Mouse (Mus musculus): ENCODE results near the gene Lrrc20. TPM values are rescaled to one million over a fixed set of nuclear protein-coding genes. Genes with fewer than 3 reads are reported as not detected.

Lrrc20 gene
- polyA plus RNA-seq, 1 experiment from 2014 or later, result 10.1 TPM

DNA sequence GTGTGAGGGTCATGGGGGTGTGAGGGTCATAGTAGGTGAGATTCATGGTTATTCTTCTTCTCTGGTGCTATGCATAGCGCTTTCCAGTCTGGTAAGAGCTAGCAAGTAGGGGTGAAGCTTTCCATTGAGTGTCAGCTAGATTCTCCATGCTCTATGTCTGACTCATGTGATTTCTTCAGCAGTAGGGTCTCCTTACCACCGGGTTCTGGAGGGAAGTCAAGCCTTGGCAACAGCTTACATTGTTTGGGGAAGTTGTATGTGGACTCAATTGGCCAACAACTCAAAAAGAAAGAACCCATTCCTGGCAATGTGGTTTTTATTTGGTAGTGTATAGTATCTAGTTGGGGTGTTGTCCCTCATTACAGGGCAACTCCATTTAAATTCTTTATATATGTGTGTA is 28.5 kb downstream of the Lrrc20 start:
- H3K36me3 ChIP-seq, result no peaks in the 10 kb centered on the region
- H3K27me3 ChIP-seq (ENCODE audit: low read depth, poor library complexity, severe bottlenecking), result no peaks in the 10 kb centered on the region
- H3K4me1 ChIP-seq, result 0 out of 2 replicates have a peak, but pooled peaks cover 3% of the 10 kb centered on the region
- 90% methylated on average over 2 of the region's 2 CpGs for WGBS
- H3K27ac ChIP-seq (replicated peaks), result no peak overlapping the region
- H3K9me3 ChIP-seq (replicated peaks), result 0 out of 2 replicates have a peak, but pooled peaks cover 4% of the 10 kb centered on the region
- H3K4me3 ChIP-seq, result no peak overlapping the region
- DNase-seq (ENCODE audit: low spot score), result no peak

DNA sequence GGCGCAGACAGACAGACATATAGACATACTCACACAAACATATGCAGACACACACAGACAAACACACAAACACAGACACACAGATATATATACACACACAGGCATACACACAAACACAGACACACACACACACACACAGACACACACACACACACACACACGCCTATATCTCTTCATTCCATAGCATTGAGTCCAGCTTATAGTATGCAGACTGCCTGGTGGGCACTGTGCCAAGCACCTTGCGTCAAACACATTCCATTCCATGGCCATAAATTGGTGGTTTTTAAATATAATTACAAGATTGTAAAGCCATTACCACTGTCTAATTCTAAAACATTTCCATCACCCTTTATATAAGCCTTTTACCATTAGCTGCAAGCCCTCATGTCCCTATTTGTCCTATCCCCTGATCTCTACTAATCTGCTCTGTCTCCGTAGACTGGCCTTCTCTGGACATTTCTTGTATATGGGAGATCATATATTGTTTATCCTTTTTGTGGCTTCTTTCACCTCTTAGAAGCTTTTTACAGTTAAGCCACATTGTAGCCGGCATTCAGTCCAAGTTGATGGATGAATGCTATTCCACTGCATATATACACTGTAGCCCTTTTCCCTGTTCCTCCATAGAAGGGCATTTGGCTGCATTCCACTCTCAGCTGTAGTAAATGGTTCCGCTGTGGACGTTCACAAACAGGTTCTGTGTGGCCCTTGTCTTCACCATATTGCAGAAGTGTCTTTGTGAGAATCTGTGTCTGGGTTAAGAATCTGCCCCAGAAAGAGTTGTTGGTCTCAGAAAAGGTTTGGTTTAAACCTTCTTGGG is 31.0 kb downstream of the Lrrc20 start:
- Histone ChIP-seq H3K27ac (replicated peaks) (no peak overlapping the region), H3K27me3 (ENCODE audit: low read depth, poor library complexity, severe bottlenecking) (no peaks in the 10 kb centered on the region), H3K9me3 (replicated peaks) (0 out of 2 replicates have a peak, but pooled peaks cover 4% of the 10 kb centered on the region), H3K4me3 (no peak overlapping the region), H3K4me1 (peaks cover 11% of the 10 kb centered on the region), H3K36me3 (no peaks in the 10 kb centered on the region)
- DNase-seq (ENCODE audit: low spot score), result no peak
- 92% methylated on average over 7 of the region's 7 CpGs for WGBS

DNA sequence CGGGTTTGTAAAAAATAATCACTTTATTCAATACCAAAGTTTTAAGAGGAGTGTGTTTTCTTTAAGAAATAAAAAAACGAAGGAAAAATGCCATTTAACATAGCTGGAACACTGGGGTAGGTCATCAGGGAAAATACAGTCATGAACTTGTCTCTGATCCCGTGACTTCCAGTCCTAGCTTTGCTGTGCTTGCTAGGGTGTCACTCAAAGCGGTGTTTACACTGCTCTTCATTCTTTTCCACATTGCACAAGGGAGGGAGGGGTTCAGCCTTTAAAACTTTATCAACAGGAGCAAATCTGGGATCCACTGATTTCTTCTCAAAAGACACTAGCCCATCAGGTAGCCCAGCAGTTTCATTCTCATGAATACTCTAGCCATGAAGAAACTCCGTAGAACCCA is 34.3 kb downstream of the Lrrc20 start:
- H3K4me3 ChIP-seq, result no peak overlapping the region
- no peaks in the 10 kb centered on the region for H3K9me3 ChIP-seq (replicated peaks)
- 93% methylated on average over 5 of the region's 5 CpGs for WGBS
- H3K4me1 ChIP-seq, result peaks cover 11% of the 10 kb centered on the region
- DNase-seq (ENCODE audit: low spot score), result no peak
- no peaks in the 10 kb centered on the region for H3K36me3 ChIP-seq
- no peaks in the 10 kb centered on the region for H3K27me3 ChIP-seq (ENCODE audit: low read depth, poor library complexity, severe bottlenecking)
- H3K27ac ChIP-seq (replicated peaks), result no peak overlapping the region

DNA sequence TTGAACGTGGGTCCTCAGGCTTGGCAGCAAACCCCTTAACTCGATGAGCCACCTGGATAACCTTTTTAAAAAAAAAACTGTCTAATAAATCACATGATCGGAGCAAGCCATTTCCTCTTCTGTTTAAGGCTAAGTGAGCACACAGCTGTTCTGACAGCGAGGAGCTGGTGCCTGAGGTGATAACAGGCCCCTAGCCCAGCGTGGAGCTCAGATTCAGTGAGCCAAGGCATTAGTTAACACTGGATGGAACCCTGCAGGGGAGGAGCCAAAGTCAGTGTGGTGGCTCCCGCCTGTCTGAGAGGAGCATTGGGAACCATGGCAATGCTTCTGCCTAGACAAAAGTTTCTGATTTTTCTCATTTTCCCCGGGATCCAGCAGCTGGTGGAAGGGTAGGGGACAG is 35.2 kb downstream of the Lrrc20 start:
- WGBS, result 44% methylated on average over 7 of the region's 7 CpGs
- no peaks in the 10 kb centered on the region for H3K27me3 ChIP-seq (ENCODE audit: low read depth, poor library complexity, severe bottlenecking)
- no peak overlapping the region for H3K4me3 ChIP-seq
- H3K27ac ChIP-seq (replicated peaks), result no peak overlapping the region
- H3K9me3 ChIP-seq (replicated peaks), result no peaks in the 10 kb centered on the region
- peak; percentile 30 for DNase-seq (ENCODE audit: low spot score)
- no peaks in the 10 kb centered on the region for H3K36me3 ChIP-seq
- H3K4me1 ChIP-seq, result peaks cover 8% of the 10 kb centered on the region

DNA sequence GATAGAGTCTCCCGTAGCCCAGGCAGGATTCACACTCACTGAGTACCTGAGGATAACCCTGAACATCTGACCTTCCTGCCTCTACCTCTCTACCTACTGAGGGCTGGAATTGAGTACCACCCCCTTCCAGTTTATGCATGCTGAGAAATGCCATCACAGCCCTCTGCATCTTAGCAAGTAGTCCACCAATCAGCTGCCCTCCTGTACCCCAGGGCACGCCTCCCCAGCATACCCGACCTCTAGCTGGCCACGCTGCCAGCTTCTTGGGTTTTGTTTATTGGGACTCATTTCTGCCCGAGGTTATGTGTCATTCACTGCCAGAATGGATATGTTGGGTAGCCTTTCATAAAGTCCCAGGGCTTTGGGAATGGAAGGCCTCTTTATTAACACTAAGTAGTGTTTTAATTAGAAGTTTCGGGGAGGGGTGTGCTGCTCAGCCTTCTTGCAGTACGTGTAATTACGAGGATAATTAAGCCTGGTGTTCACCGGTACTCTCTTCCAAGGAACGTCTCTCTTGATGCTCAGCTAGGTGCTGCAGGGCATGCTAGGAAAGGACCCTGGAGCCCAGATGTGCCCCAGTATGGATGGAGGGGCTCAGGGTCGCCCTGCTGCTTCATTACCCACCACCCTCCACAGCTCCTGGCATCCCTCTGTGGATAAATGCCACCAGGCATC is 36.8 kb downstream of the Lrrc20 start:
- Histone ChIP-seq H3K4me3 (no peak overlapping the region), H3K36me3 (no peaks in the 10 kb centered on the region), H3K27me3 (ENCODE audit: low read depth, poor library complexity, severe bottlenecking) (no peaks in the 10 kb centered on the region), H3K9me3 (replicated peaks) (no peaks in the 10 kb centered on the region), H3K27ac (replicated peaks) (no peak overlapping the region), H3K4me1 (peaks cover 12% of the 10 kb centered on the region)
- no peak for DNase-seq (ENCODE audit: low spot score)
- WGBS, result 86% methylated on average over 11 of the region's 11 CpGs

DNA sequence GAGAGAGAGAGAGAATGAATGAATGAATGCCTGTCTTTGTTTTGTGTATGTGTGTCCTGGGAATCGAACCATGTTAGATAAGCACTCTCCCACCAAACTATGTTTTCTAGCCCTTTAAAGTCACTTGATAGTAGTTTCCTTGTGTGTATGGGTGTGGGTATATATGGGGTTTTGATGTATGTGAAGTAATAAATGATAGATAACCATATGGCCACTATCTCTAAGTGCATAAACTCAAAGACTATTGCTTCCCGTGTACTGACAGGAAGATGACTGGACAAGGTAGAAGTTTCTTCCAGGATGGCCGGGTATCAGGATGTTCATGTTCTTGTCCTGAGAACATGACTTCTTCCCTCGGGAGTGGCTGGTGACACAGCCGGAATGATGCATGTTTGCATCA is 41.3 kb downstream of the Lrrc20 start:
- no peak for DNase-seq (ENCODE audit: low spot score)
- H3K4me1 ChIP-seq, result peaks cover 15% of the 10 kb centered on the region
- peaks cover 11% of the 10 kb centered on the region; the same call in 1 of the 2 replicates for H3K9me3 ChIP-seq (replicated peaks)
- H3K4me3 ChIP-seq, result no peak overlapping the region
- no peak overlapping the region; the same call in 1 of the 2 replicates for H3K27ac ChIP-seq (replicated peaks)
- 82% methylated on average over 5 of the region's 5 CpGs for WGBS
- H3K36me3 ChIP-seq, result no peaks in the 10 kb centered on the region
- H3K27me3 ChIP-seq (ENCODE audit: low read depth, poor library complexity, severe bottlenecking), result no peaks in the 10 kb centered on the region

DNA sequence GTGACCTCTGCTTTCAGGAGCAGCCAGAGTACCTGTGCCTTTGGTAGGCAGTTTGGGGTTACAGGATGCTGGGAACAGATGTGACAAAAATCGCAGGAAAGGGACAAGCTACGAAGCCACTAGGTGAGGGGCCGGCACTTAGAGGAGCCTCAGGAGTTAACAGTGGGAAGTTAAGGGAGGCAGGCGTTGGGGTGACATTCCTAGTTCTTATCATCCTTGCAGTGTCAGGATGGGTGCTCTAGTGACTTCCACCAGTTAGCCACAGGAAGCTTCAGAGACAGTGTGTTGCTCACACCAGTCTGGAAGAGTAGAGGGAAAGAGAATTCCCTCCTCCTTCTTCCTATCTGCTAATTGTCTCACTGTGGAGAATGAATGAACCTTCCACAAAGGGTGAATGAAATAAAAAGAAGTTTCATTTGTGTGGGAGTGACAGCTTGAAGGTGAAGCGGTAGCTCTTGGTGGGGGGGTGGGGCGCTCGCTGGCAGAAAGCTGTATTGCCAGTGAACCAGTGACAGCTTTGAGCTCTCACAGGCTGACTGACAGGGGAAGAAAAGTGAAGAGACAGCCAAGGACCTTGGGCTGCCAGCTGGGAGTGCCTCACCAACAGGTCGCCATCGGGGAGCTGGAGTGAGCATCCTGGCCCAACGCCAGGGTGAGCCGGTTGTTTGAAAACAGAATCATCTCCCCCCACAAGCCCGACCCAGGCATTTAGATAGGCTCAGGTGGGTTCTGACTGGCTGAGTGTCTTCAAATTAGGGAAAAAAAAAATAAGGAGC is 41.9 kb downstream of the Lrrc20 start:
- H3K4me1 ChIP-seq, result peaks cover 15% of the 10 kb centered on the region
- no peak overlapping the region for H3K4me3 ChIP-seq
- 61% methylated on average over 12 of the region's 12 CpGs for WGBS
- no peaks in the 10 kb centered on the region for H3K36me3 ChIP-seq
- H3K9me3 ChIP-seq (replicated peaks), result peaks cover 11% of the 10 kb centered on the region; the same call in 1 of the 2 replicates
- no peak for DNase-seq (ENCODE audit: low spot score)
- H3K27me3 ChIP-seq (ENCODE audit: low read depth, poor library complexity, severe bottlenecking), result no peaks in the 10 kb centered on the region
- H3K27ac ChIP-seq (replicated peaks), result no peak overlapping the region; the same call in 1 of the 2 replicates

DNA sequence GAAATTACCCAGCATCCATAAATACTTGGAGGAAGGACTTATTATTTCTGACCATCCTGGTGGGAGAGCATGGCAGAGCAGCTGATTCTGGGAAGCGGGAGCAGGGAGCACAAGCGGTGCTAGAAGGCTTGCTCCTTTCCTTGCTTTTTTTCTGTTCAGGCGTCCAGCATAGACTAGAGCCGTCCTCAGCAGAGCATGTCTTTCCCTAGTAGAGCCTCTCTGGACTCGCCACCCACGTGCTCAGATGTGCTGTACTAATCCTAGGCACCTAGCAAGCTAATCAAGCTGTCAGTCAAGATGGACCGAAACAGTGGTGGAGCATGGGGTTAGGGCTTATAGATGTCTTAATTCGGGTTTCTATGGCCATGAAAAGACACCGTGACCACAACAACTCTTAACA is 42.7 kb downstream of the Lrrc20 start:
- Histone ChIP-seq H3K27me3 (ENCODE audit: low read depth, poor library complexity, severe bottlenecking) (no peaks in the 10 kb centered on the region), H3K4me1 (peaks cover 15% of the 10 kb centered on the region), H3K27ac (replicated peaks) (no peak overlapping the region), H3K4me3 (no peak overlapping the region), H3K36me3 (no peaks in the 10 kb centered on the region), H3K9me3 (replicated peaks) (peaks cover 11% of the 10 kb centered on the region; the same call in 1 of the 2 replicates)
- 84% methylated on average over 9 of the region's 9 CpGs for WGBS
- DNase-seq (ENCODE audit: low spot score), result no peak

DNA sequence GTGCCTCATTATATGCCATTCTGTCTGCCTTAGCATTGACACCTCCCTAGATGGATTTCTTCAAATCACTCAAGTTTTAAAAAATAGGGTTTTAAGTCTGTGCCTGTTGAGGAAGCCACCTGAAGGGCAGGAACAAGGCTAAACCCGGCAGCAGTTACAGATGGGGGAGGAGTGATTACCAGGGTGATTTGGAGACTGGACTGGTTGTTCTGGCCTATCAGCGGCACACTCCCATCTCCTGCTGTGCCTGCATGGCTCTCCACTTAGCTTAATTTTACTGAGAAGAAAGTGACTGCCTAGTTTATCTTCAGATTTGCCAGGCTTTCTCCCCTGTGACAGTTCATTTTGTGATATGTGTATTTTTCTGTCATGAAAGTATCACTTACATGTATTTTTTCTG is 43.9 kb downstream of the Lrrc20 start:
- Histone ChIP-seq H3K9me3 (replicated peaks) (peaks cover 11% of the 10 kb centered on the region; the same call in 1 of the 2 replicates), H3K4me1 (peaks cover 15% of the 10 kb centered on the region), H3K27me3 (ENCODE audit: low read depth, poor library complexity, severe bottlenecking) (no peaks in the 10 kb centered on the region), H3K4me3 (no peak overlapping the region), H3K27ac (replicated peaks) (no peak overlapping the region), H3K36me3 (no peaks in the 10 kb centered on the region)
- WGBS, result 74% methylated on average over 2 of the region's 2 CpGs
- DNase-seq (ENCODE audit: low spot score), result no peak

DNA sequence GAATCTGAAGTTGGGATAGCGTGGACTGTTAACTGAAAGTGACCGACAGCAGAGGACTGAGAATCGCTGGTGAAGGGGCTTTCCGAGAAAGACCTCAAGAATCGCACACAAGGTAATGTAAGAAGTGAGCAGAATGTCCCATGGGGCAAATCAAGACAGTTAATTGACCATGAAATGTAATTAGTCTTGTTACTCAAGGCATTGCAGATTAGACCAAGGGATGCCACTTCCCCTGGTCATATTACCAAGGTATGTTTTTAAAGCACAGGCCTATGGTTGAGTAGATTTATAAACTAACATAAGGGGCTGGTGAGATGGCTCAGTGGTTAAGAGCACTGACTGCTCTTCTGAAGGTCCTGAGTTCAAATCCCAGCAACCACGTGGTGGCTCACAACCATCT is 45.1 kb downstream of the Lrrc20 start:
- 86% methylated on average over 6 of the region's 6 CpGs for WGBS
- Histone ChIP-seq H3K4me1 (peaks cover 18% of the 10 kb centered on the region), H3K27me3 (ENCODE audit: low read depth, poor library complexity, severe bottlenecking) (no peaks in the 10 kb centered on the region), H3K36me3 (no peaks in the 10 kb centered on the region), H3K4me3 (no peak overlapping the region), H3K9me3 (replicated peaks) (peaks cover 11% of the 10 kb centered on the region; the same call in 1 of the 2 replicates), H3K27ac (replicated peaks) (no peak overlapping the region)
- no peak for DNase-seq (ENCODE audit: low spot score)

DNA sequence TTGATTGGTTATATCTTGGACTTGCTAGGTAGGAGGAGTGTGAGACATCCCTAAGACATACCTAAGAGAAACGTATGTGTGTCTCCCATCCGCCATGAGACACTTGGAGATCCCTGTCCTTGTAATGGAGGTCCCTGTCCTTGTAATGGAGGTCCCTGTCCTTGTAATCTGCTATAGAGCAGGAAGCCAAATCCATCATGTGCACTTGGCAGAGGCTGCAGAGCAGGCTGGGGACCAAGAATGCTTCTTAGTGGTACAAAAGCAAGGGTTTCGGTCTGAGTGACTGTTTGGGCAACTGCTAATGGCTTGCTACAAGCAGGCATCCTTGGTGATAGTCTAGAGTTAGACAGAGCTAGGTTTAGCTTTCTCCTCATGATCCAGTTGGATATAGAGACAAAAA is 55.3 kb downstream of the Lrrc20 start:
- H3K27ac ChIP-seq (replicated peaks), result peak overlapping the region; percentile 53; the same call in 1 of the 2 replicates
- peaks cover 51% of the 10 kb centered on the region for H3K4me1 ChIP-seq
- H3K27me3 ChIP-seq (ENCODE audit: low read depth, poor library complexity, severe bottlenecking), result no peaks in the 10 kb centered on the region
- peaks cover 22% of the 10 kb centered on the region for H3K36me3 ChIP-seq
- 91% methylated on average over 3 of the region's 3 CpGs for WGBS
- H3K9me3 ChIP-seq (replicated peaks), result no peaks in the 10 kb centered on the region
- H3K4me3 ChIP-seq, result no peak overlapping the region
- DNase-seq (ENCODE audit: low spot score), result no peak

DNA sequence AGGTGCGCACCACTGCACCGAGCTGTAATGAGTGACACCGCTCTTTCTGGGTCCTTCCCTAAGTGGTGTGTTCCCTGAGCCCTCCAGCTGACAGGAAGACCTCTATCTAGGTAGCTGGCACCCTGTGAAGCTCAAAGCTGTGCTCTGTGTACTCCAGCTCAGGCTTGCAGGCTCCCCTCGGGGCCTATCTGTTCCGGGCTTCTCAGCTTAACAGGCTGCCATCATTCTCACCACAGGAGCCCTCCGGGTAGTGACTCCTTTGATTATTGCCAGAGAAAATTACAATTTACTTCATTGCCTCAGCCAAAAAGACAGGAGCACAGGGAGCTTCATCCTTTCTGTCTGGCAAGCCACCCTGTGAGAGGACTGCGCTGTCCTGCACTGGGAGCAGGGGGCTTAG is 57.7 kb downstream of the Lrrc20 start:
- peak overlapping the region; percentile 96 for H3K27ac ChIP-seq (replicated peaks)
- WGBS, result 65% methylated on average over 7 of the region's 7 CpGs

More for the DNA sequence above, 57.7 kb downstream of the Lrrc20 start:
- H3K4me1 ChIP-seq, result peaks cover 72% of the 10 kb centered on the region
- H3K27me3 ChIP-seq (ENCODE audit: low read depth, poor library complexity, severe bottlenecking), result no peaks in the 10 kb centered on the region
- no peak overlapping the region for H3K4me3 ChIP-seq
- H3K36me3 ChIP-seq, result peaks cover 8% of the 10 kb centered on the region; the same call in 1 of the 2 replicates
- no peaks in the 10 kb centered on the region for H3K9me3 ChIP-seq (replicated peaks)
- DNase-seq (ENCODE audit: low spot score), result no peak

Measured in midbrain, embryonic 10.5 days (tissue).